Mouse (Mus musculus): ENCODE results near the gene Emc3. TPM values are rescaled to one million over a fixed set of nuclear protein-coding genes. Genes with fewer than 3 reads are reported as not detected.
A peak's percentile ranks its signal among the peaks of the same experiment; 100 is the strongest.

The Emc3 gene
- 16.7 and 30.2 TPM in 2 replicates for polyA plus RNA-seq (2011; ENCODE audit: insufficient read depth, insufficient read length, low replicate concordance, missing spikeins)

DNA sequence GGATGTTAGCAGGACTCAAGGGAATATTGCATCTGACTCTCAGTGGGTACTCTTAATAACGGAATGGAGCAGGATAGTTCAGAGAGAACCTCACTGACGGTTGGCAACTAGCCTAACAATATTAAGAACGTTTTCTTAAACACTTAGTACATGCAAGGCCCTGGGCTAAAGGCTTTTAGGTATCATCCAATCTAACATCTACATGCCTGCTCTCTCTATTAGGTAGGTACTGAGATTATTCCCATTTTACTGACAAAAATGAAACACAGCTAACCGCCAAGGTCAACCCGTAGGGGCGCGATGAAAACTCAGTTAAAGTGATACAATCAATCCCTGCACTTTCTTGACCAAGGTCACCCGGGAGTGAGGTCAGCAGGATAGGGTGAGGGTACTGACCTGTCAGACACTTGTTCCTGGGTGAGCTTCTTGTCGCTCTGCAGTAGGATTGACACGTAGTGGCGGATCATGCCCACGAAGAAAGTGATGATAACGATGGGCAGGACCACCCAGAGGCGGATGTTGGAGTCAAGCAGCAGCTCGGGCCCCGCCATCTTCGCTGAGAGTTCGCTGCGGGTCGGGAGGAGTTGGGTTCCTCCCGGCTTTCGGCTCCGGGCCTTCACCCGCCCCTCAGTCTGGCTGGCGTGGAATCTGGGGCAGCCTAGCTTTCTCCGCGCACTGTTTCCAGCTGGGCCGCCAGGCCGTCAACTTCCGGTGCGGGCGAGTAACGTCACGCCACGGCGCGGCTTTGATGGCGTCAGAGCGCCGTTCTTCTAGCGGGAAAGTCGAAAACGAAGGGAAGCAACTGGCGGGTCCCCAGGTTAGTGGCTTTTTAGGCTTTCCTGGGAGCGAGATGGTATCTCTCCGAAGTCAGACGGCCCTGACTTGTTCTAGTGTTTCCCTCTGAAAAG is at the start of gene Emc3, which contains the start of gene Fancd2:
Gene Emc3, minus strand, starts transcription at position 721 of the 908 bp plus-strand sequence.
Gene Fancd2, plus strand, starts transcription at position 751 of the 908 bp plus-strand sequence.
- no peak; the same call in 1 of the 2 replicates for TF ChIP-seq CTCF (IDR thresholded peaks at IDR 0.05; ENCODE audit: control insufficient read depth, insufficient read depth, low read length)
- TF ChIP-seq POLR2A (IDR thresholded peaks at IDR 0.05; ENCODE audit: borderline replicate concordance, control insufficient read depth, low read depth, low read length) = peak; percentile 83
- under 1% methylated on average over 47 of the region's 47 CpGs for WGBS
- H3K4me1 ChIP-seq (ENCODE audit: control insufficient read depth, insufficient read depth, low read length) = peaks cover 1% of the 10 kb centered on the region; the same call in 1 of the 2 replicates
- peak within 1 kb of the TSS; percentile 100 for H3K4me3 ChIP-seq (replicated peaks; ENCODE audit: control insufficient read depth, low read depth, low read length)
- peak within 1 kb of the TSS; percentile 85 for H3K27ac ChIP-seq (ENCODE audit: control insufficient read depth, insufficient read depth, low read depth, low read length, poor library complexity)

GRCm38 (mm10) chr6:113579306-113579705 is 47.9 kb upstream of the Emc3 start:
- H3K4me3 ChIP-seq (replicated peaks; ENCODE audit: control insufficient read depth, low read depth, low read length) = no peak overlapping the region
- WGBS = 94% methylated on average over 3 of the region's 3 CpGs
- H3K27ac ChIP-seq (ENCODE audit: control insufficient read depth, insufficient read depth, low read depth, low read length, poor library complexity) = no peak overlapping the region
- H3K4me1 ChIP-seq (ENCODE audit: control insufficient read depth, insufficient read depth, low read length) = no peaks in the 10 kb centered on the region
- TF ChIP-seq CTCF (IDR thresholded peaks at IDR 0.05; ENCODE audit: control insufficient read depth, insufficient read depth, low read length) (no peak), POLR2A (IDR thresholded peaks at IDR 0.05; ENCODE audit: borderline replicate concordance, control insufficient read depth, low read depth, low read length) (no peak)

- no peak for TF ChIP-seq POLR2A (IDR thresholded peaks at IDR 0.05; ENCODE audit: borderline replicate concordance, control insufficient read depth, low read depth, low read length)
- no peak for TF ChIP-seq CTCF (IDR thresholded peaks at IDR 0.05; ENCODE audit: control insufficient read depth, insufficient read depth, low read length)
- Histone ChIP-seq H3K4me3 (replicated peaks; ENCODE audit: control insufficient read depth, low read depth, low read length) (no peak overlapping the region), H3K4me1 (ENCODE audit: control insufficient read depth, insufficient read depth, low read length) (no peaks in the 10 kb centered on the region), H3K27ac (ENCODE audit: control insufficient read depth, insufficient read depth, low read depth, low read length, poor library complexity) (no peak overlapping the region)
- WGBS = 95% methylated on average over 6 of the region's 6 CpGs
Measured at GRCm38 (mm10) chr6:113576044-113576443, 44.6 kb upstream of the Emc3 start.

- no peaks in the 10 kb centered on the region for H3K4me1 ChIP-seq (ENCODE audit: control insufficient read depth, insufficient read depth, low read length)
- H3K27ac ChIP-seq (ENCODE audit: control insufficient read depth, insufficient read depth, low read depth, low read length, poor library complexity) = no peak overlapping the region
- TF ChIP-seq CTCF (IDR thresholded peaks at IDR 0.05; ENCODE audit: control insufficient read depth, insufficient read depth, low read length) (no peak), POLR2A (IDR thresholded peaks at IDR 0.05; ENCODE audit: borderline replicate concordance, control insufficient read depth, low read depth, low read length) (no peak)
- WGBS = 89% methylated on average over 1 of the region's 1 CpGs
- H3K4me3 ChIP-seq (replicated peaks; ENCODE audit: control insufficient read depth, low read depth, low read length) = no peak overlapping the region
Measured at GRCm38 (mm10) chr6:113564557-113564956, 33.1 kb upstream of the Emc3 start.

DNA sequence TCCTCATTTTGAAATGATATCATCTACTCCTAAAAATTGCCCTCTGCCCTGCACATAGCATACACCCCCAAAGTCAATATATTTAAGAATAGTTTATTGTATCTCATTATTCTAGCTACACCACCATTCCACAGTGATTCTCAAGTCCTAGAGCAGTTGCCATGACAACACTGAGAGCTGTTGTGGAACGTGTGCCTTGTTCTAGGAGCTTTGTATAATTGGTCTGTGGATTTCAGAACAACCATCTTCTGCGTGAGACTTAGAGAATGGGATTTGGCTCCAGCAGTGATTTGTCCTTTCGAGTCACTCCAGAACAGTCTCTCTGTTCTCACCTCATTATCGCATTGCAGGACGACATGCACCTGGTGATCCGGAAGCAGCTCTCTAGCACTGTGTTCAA is 28.3 kb upstream of the Emc3 start:
- no peak overlapping the region for H3K4me3 ChIP-seq (replicated peaks; ENCODE audit: control insufficient read depth, low read depth, low read length)
- H3K27ac ChIP-seq (ENCODE audit: control insufficient read depth, insufficient read depth, low read depth, low read length, poor library complexity) = no peak overlapping the region
- H3K4me1 ChIP-seq (ENCODE audit: control insufficient read depth, insufficient read depth, low read length) = no peaks in the 10 kb centered on the region
- 92% methylated on average over 6 of the region's 6 CpGs for WGBS
- no peak for TF ChIP-seq CTCF (IDR thresholded peaks at IDR 0.05; ENCODE audit: control insufficient read depth, insufficient read depth, low read length)

DNA sequence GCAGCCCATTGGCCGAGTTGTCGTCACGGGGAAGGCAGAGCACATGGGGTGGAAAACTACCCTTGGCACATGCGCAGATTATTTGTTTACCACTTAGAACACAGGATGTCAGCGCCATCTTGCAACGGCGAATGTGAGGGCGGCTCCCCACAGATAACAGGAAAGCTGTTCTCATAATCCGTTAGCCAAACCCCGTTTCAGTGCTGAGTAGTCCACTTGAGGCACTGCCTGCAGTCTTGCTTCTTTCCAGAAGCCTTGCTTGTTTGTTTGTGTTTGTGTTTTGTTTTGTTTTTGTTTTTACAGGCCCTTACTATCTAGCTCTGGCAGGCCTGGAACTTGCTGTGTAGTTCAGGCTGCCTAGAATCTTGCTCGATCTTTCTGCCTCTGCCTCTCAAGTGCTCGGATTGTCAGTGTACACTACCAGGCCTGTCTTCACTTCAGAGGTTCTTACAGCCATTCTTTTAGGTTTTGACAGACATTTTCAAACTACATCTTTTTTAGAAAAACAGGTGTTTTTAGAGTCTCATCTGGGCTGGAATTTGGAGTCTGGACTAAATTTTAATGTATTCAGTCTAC is 12.5 kb upstream of the Emc3 start:
- TF ChIP-seq POLR2A (IDR thresholded peaks at IDR 0.05; ENCODE audit: borderline replicate concordance, control insufficient read depth, low read depth, low read length) = no peak
- no peak for TF ChIP-seq CTCF (IDR thresholded peaks at IDR 0.05; ENCODE audit: control insufficient read depth, insufficient read depth, low read length)
- 76% methylated on average over 10 of the region's 12 CpGs for WGBS
- Histone ChIP-seq H3K4me1 (ENCODE audit: control insufficient read depth, insufficient read depth, low read length) (no peaks in the 10 kb centered on the region; the same call in 1 of the 2 replicates), H3K27ac (ENCODE audit: control insufficient read depth, insufficient read depth, low read depth, low read length, poor library complexity) (no peak overlapping the region), H3K4me3 (replicated peaks; ENCODE audit: control insufficient read depth, low read depth, low read length) (no peak overlapping the region)

DNA sequence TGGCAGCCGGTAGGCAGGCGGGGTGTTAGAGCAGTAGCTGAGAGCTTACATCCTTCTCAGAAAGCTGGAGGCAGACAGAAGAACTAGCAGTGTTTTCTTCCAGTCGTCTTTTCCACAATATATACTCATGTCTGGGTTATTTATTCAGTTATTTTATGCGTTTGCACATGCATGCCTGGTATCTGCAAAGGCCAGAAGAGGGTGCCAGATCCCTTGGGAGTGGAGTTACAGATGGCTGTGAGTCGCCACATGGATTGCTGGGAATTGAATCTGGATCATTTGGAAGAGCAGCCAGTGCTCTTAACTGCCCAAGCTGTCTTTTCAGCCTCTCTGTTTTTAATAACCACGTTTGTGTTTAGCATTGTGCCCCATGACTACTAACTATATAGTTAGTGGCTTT is 10.2 kb upstream of the Emc3 start:
- H3K4me1 ChIP-seq (ENCODE audit: control insufficient read depth, insufficient read depth, low read length) = no peaks in the 10 kb centered on the region; the same call in 1 of the 2 replicates
- 83% methylated on average over 6 of the region's 6 CpGs for whole genome bisulfite sequencing
- no peak overlapping the region for H3K27ac ChIP-seq (ENCODE audit: control insufficient read depth, insufficient read depth, low read depth, low read length, poor library complexity)
- TF ChIP-seq POLR2A (IDR thresholded peaks at IDR 0.05; ENCODE audit: borderline replicate concordance, control insufficient read depth, low read depth, low read length) (no peak), CTCF (IDR thresholded peaks at IDR 0.05; ENCODE audit: control insufficient read depth, insufficient read depth, low read length) (no peak)
- H3K4me3 ChIP-seq (replicated peaks; ENCODE audit: control insufficient read depth, low read depth, low read length) = no peak overlapping the region

DNA sequence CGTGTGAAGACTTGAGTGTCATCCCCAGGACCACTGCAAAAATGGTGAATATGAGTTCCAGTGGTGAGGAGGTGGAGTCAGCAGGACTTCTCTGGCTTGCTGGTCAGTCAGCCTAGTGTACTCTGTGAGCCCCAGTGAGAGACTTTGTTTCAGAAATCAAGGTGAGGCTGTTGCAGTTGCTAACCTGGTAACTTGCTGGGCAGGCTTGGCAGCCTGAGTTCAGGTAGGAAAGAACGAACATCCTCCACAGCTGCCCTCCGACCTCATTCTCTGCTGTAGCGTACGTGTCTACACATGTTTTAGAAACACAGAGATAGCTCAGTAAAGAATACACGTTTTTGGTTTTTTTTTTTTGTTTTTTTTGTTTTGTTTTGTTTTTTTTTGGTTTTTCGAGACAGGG is 3.4 kb upstream of the Emc3 start:
- TF ChIP-seq CTCF (IDR thresholded peaks at IDR 0.05; ENCODE audit: control insufficient read depth, insufficient read depth, low read length) = no peak
- no peak for TF ChIP-seq POLR2A (IDR thresholded peaks at IDR 0.05; ENCODE audit: borderline replicate concordance, control insufficient read depth, low read depth, low read length)
- 87% methylated on average over 7 of the region's 7 CpGs for WGBS

More for the DNA sequence above, 3.4 kb upstream of the Emc3 start:
- H3K4me1 ChIP-seq (ENCODE audit: control insufficient read depth, insufficient read depth, low read length) = peaks cover 1% of the 10 kb centered on the region; the same call in 1 of the 2 replicates
- H3K27ac ChIP-seq (ENCODE audit: control insufficient read depth, insufficient read depth, low read depth, low read length, poor library complexity) = no peak overlapping the region
- H3K4me3 ChIP-seq (replicated peaks; ENCODE audit: control insufficient read depth, low read depth, low read length) = no peak overlapping the region

Data from bone marrow, adult 2 months (tissue).